ENCODE assay signal across 9 mouse cellular contexts in genomic region chr6:146685781-146686308, GRCm38 (mm10). TPM values are rescaled to one million over a fixed set of nuclear protein-coding genes. Genes with fewer than 3 reads are reported as not detected.
DNase-seq lines count a peak whose midpoint lies in the region; ATAC-seq and TF ChIP-seq lines count a peak whose summit lies in the region.
"Had no signal": no experiment of that assay in that cellular context is flagged by ENCODE, and none has a peak within 500 bp of the region (broad histone marks: within the 10 kb centered on the region; RNA-seq: fewer than 3 reads in every experiment).

No protein-coding gene starts in this region.

- ATAC-seq in liver, embryonic 14.5 days (ENCODE audit: insufficient read depth): no peak
- no peak for ATAC-seq in forebrain, embryonic 14.5 days

- H3K4me3 ChIP-seq in liver, embryonic 14.5 days (ENCODE audit: insufficient read depth in 1 of 2, low read depth in 2 of 2, low read length in 2 of 2): no peak overlapping the region
- H3K4me3 ChIP-seq in forebrain, embryonic 14.5 days (ENCODE audit: low read depth, low read length): no peak overlapping the region
- H3K4me3 ChIP-seq: limb, embryonic 12.5 days had no signal

- H3K36me3 ChIP-seq in liver, embryonic 14.5 days (replicated peaks; ENCODE audit: control insufficient read depth, insufficient read depth, low read depth): no peaks in the 10 kb centered on the region
- H3K36me3 ChIP-seq in forebrain, embryonic 14.5 days (ENCODE audit: control insufficient read depth, insufficient read depth, low read length): no peaks in the 10 kb centered on the region
- H3K36me3 ChIP-seq: limb, embryonic 12.5 days had no signal

- peak overlapping the region; percentile 18; the same call in 1 of the 2 replicates for H3K4me2 ChIP-seq in liver, embryonic 14.5 days (ENCODE audit: low read depth)
- H3K4me2 ChIP-seq in forebrain, embryonic 14.5 days (ENCODE audit: low read length): no peak overlapping the region
- H3K4me2 ChIP-seq: limb, embryonic 12.5 days had no signal

- H3K9ac ChIP-seq in liver, embryonic 14.5 days (replicated peaks): no peak overlapping the region
- no peak overlapping the region for H3K9ac ChIP-seq in forebrain, embryonic 14.5 days (ENCODE audit: low read length)
- H3K9ac ChIP-seq: limb, embryonic 12.5 days had no signal

- H3K4me1 ChIP-seq in liver, embryonic 14.5 days (replicated peaks; ENCODE audit: control insufficient read depth in 2 of 2, insufficient read depth in 2 of 2, low read length in 1 of 2): peaks cover 0 to 2% of the 10 kb centered on the region in 2 experiments; a peak in 1 of 4 replicates
- no peaks in the 10 kb centered on the region for H3K4me1 ChIP-seq in forebrain, embryonic 14.5 days (ENCODE audit: control insufficient read depth, insufficient read depth, low read length)
- H3K4me1 ChIP-seq: limb, embryonic 12.5 days had no signal

- no peaks in the 10 kb centered on the region for H3K27me3 ChIP-seq in liver, embryonic 14.5 days (ENCODE audit: control insufficient read depth, insufficient read depth, low read length)
- H3K27me3 ChIP-seq in forebrain, embryonic 14.5 days (replicated peaks; ENCODE audit: control insufficient read depth, insufficient read depth, low read length): no peaks in the 10 kb centered on the region
- H3K27me3 ChIP-seq: limb, embryonic 12.5 days had no signal

- peak; percentile 55 for TF ChIP-seq CTCF in liver, embryonic 14.5 days (IDR thresholded peaks at IDR 0.05; ENCODE audit: low read depth)

- no peak for TF ChIP-seq EP300 in liver, embryonic 14.5 days (IDR thresholded peaks at IDR 0.05; ENCODE audit: low read depth)

- 51% methylated on average over 17 of the region's 17 CpGs for WGBS in liver, embryonic 14.5 days (ENCODE audit: insufficient replicate concordance)
- 69% methylated on average over 17 of the region's 17 CpGs for WGBS in forebrain, embryonic 14.5 days

- no peaks in the 10 kb centered on the region for H3K9me3 ChIP-seq in liver, embryonic 14.5 days (ENCODE audit: control insufficient read depth, low read length)
- H3K9me3 ChIP-seq in forebrain, embryonic 14.5 days (replicated peaks; ENCODE audit: control insufficient read depth, low read length): no peaks in the 10 kb centered on the region
- H3K9me3 ChIP-seq: limb, embryonic 12.5 days had no signal

- no peak overlapping the region for H3K27ac ChIP-seq in liver, embryonic 14.5 days
- H3K27ac ChIP-seq in forebrain, embryonic 14.5 days (ENCODE audit: low read depth, low read length): no peak overlapping the region
- H3K27ac ChIP-seq: limb, embryonic 12.5 days had no signal

- peak; percentile 18 for DNase-seq in right cerebral cortex, adult 18-20 months
- DNase-seq in right cerebral cortex, postnatal 10 days (ENCODE audit: low spot score in 2 of 2): no peak
- peak; percentile 45 for DNase-seq in adrenal gland, adult 8-10 months
- DNase-seq in heart, adult 9 months (ENCODE audit: low spot score in 2 of 2): peak; percentile 77 to 84
- DNase-seq in liver, embryonic 14.5 days (ENCODE audit: low read depth in 3 of 3, low spot score in 3 of 3): no peak
- peak; percentile 11 to 33 for DNase-seq in spleen, postnatal 14 days (ENCODE audit: low spot score in 2 of 2)
- no peak for DNase-seq in cerebellum, adult 11 months
- no peak for DNase-seq in forebrain, embryonic 14.5 days (ENCODE audit: low spot score)

RNA-seq across cellular contexts. Expression of gene Stk38l, which starts 39.0 kb away (rescaled TPM):
- 10 to 100 TPM; 24.0 to 26.8 (median 25.9) TPM for total RNA-seq in adrenal gland, adult 8-10 months (2022)
- 1.3 and 1.7 TPM in 2 replicates for polyA plus RNA-seq in liver, embryonic 14.5 days (2012; rRNA removed)
- polyA plus RNA-seq in liver, embryonic 14.5 days (2014; fragmentation: Nextera tagmentation; extraction: Ambion mirVana): 3.8 and 4.4 TPM in 2 replicates
- polyA plus RNA-seq in forebrain, embryonic 14.5 days (2014; fragmentation: Nextera tagmentation; extraction: Ambion mirVana): 13.5 and 14.9 TPM in 2 replicates

RNA-seq across cellular contexts. Expression of gene Tm7sf3, which starts 43.2 kb away (rescaled TPM):
- 10 to 100 TPM; 46.1 to 69.9 (median 58.5) TPM for total RNA-seq in adrenal gland, adult 8-10 months (2022)
- polyA plus RNA-seq in liver, embryonic 14.5 days (2012; rRNA removed): 9.4 and 11.2 TPM in 2 replicates
- polyA plus RNA-seq in liver, embryonic 14.5 days (2014; fragmentation: Nextera tagmentation; extraction: Ambion mirVana): 24.8 and 27.6 TPM in 2 replicates
- polyA plus RNA-seq in forebrain, embryonic 14.5 days (2014; fragmentation: Nextera tagmentation; extraction: Ambion mirVana): 29.5 and 31.1 TPM in 2 replicates

RNA-seq across cellular contexts. Expression of gene Med21, which starts 43.5 kb away (rescaled TPM):
- total RNA-seq in adrenal gland, adult 8-10 months (2022): 10 to 100 TPM; 59.0 to 79.5 (median 69.0) TPM
- 34.7 and 44.7 TPM in 2 replicates for polyA plus RNA-seq in liver, embryonic 14.5 days (2012; rRNA removed)
- 64.1 and 65.8 TPM in 2 replicates for polyA plus RNA-seq in liver, embryonic 14.5 days (2014; fragmentation: Nextera tagmentation; extraction: Ambion mirVana)
- 117 and 122 TPM in 2 replicates for polyA plus RNA-seq in forebrain, embryonic 14.5 days (2014; fragmentation: Nextera tagmentation; extraction: Ambion mirVana)

Comparison
In these comparisons a context has a peak if more than half of its experiments do, and no peak if none do; other contexts are left out.
1. DNase-seq: peak in right cerebral cortex, adult 18-20 months (single experiment), adrenal gland, adult 8-10 months (single experiment), heart, adult 9 months (2 of 2) and spleen, postnatal 14 days (2 of 2); none in right cerebral cortex, postnatal 10 days (0 of 2), liver, embryonic 14.5 days (0 of 3), cerebellum, adult 11 months (single experiment) and forebrain, embryonic 14.5 days (single experiment).